Mouse (Mus musculus) skeletal muscle tissue, adult 2 months (tissue): ENCODE measurements around the gene Dnajc19.
A peak's percentile ranks its signal among the peaks of the same experiment; 100 is the strongest.
"Not testable (repeated sequence)": the region's sequence is repeated elsewhere in the genome, so short reads cannot be mapped to it uniquely, and the experiment has no call there.

ENCODE experiments used
- DNase-seq: peaks from one replicate; pipeline ENCODE4 v3.0.0-alpha.2; 2012; ENCODE audit warnings: low read depth, low spot score

Dnajc19 gene

DNA sequence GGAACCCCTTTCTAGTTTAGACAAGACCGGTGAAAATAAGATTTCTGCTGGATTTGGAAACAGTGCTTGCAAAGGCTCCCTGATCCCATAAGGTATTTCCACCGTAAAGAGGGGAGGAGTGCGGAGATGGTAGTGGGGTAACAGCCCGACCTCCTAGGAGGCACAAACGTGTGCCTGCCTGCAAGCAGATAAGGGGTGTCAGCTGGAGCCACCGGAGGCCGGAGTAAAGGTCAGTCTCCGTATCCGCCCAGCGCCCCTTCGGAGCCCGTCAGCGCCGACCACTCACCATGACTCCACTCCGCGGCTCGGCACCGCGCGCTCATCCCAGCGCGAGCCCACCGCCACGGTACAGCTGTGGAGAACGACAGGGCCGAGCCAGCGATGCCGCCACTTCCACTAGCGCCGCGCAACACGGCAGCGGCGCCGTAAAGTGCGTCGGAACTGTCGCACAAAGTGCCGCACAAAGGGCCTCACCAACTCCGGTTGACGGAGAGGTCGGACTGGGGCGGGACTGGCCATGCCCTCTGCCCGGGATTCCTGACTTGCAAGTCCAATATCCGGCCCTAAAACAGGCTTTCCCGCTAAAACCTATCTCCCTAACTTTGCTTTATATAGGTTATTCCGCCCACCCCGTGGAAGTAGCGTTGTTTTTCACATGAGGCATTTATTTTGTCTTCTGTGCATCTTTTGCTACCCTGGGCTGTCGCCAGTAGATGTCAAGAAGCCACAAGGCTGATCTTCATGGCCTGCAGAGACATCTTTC, at the start of gene Dnajc19:
Gene Dnajc19, minus strand, starts transcription at position 422 of the 763 bp plus-strand sequence.
- peak; percentile 93 for DNase-seq

DNA sequence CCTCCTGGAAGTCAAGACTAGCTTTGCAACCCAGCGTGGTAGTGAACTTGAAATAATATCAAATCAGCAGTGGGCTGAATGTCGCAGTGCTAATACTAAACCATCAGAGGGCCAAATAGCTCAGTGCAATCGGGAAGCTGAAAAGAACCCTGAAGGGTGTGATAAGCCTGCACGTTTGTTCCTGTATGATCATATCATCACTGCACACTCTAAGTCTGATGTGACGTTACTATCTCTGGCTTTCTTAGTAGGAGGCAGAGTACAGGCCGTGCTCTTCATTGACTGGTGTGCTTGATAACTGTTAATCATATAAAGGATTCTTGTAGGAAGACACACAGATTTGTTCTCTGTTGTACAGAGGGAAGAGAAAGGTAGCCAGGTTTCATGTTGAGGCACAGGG, 48.8 kb upstream of the Dnajc19 start:
- DNase-seq = no peak

- DNase-seq = no peak
Observed at GRCm38 (mm10) chr3:34121311-34121710, 40.2 kb upstream of the Dnajc19 start.

GRCm38 (mm10) chr3:34120791-34121190, 39.7 kb upstream of the Dnajc19 start:
- no peak for DNase-seq

- no peak for DNase-seq
Observed at GRCm38 (mm10) chr3:34119869-34120268, 38.7 kb upstream of the Dnajc19 start.

DNA sequence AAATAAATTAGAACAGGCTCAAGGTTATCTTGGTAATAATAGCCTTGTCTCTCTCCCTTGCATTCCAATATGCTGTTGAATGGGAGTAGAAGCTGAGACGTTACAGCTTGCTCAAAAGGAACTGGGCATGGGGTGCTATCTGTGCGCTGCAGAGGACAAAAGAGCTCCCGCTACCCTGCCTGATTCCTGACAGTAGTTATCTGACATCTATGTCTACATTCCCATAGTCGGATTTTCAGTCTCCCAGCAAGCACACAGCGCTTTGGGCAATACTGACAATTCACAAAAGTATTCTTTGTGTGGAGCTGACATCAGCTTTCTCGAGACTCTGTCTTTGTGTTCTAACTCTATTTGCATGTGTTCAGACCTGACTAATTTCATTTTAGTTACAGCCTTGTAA, 34.7 kb upstream of the Dnajc19 start:
- no peak for DNase-seq

GRCm38 (mm10) chr3:34111941-34112685, 31.0 kb upstream of the Dnajc19 start:
- no peak for DNase-seq

DNA sequence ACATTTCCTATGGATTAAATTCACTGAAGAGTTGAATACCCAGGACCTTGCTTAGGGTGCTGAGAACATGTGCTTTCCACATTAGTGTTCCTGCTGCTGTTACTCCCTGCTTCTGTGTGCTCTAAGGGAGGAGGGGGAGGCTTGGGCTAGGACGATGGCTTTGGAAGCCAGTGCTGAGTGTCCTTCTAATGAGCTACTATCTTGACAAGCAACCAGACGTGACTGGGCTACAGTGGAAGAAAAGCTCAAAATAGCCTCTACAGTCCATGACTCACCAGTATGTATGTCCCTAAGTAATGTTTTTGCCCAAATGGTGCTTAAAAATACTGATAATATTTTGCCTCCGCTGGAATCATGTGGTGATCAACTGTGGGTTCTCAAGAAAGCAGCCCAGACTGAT, 26.5 kb upstream of the Dnajc19 start:
- DNase-seq = no peak

GRCm38 (mm10) chr3:34106421-34106820, 25.3 kb upstream of the Dnajc19 start:
- DNase-seq = no peak

- no peak for DNase-seq
Observed at GRCm38 (mm10) chr3:34103902-34104672, 23.0 kb upstream of the Dnajc19 start.

DNA sequence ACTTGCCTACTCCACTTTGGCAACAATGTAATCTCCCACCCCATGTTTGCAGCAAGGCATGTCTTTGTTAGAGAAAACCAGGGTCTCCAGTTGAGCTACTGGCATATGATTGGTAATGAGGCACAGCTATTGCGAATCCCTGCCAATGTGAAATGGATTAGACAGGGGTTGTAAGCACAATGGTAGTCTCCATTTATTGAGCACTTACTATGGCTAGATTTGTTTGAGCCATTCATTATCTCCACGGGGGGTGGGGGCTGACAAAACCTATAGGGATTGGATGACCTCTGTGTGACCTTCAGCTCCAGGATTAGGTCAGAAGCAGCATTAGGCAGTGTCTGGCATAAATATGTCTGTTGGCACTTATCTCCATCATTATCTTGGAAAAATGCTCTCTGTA, 21.8 kb upstream of the Dnajc19 start:
- DNase-seq = no peak

DNA sequence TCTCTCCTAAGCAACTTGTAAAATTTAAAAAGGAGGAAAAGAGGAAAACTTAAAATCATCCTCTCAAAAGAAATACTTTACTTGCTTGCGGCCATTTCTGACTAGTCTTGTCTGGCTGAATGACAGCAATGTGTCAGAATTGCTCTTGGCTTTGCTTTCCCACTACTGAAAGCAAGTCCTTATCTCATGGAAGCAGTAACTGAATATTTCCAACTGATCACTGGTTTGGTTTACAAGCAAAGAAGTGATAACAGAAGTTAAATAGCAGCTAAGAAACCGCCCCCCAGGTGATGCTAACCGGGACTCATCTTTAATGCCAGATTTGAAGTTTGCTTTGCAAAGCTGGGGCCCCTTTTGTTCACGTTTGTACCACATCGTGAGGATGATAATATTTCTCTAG, 2.5 kb upstream of the Dnajc19 start:
- DNase-seq = no peak

DNA sequence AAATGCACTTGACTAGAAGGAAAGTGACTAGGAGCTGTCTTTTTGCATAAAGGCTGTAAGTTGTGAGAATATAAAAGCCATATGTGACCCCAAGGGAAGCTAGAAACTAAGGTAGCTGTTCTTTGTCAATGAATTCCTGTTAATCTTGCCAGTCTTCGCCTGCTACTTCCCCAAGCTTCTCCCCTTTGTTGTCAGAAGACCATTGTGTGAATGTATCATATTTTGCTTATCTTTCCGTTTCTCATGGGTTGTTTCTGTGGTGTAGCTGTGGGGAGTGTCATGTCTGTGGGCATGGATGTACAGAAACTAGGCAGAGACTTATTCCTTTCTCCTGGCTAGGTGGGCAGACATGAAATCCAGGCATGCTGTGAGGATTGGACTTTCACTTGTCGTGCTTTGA, 808 bp upstream of the Dnajc19 start:
- DNase-seq = no peak

DNA sequence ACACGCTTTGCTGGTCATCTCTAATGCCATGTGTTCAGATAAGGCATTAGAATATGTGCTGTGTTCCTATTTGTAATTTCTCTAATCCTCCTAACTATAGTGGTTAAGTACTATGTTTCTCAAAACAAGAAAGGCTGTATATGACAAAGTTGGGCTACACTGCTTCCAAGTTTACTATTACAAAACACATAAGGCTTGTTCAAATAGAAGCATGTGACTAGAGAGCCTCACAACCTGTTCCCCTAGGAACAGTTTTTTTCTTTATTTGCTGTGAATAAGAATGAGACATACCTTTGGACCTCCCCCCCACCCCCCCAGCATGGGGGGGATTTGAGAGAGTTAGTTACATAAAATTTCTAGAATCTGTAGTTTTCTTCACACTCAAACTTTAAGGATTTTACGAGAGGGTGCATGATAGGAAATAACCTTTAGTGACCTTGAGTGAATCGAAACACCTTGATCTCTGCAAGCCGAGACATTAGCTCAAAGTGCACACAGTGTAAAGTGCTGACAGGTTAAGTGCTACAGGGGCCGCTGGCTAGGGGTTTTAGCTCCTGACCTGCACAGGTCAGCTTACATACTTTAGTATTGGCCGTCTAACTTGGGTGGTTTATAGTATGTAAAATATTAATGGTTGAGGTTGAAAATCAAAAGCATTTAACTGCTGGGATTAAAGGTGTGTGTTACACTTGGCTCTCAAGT, 4.9 kb downstream of the Dnajc19 start:
- DNase-seq = no peak

GRCm38 (mm10) chr3:34072726-34073125, 8.4 kb downstream of the Dnajc19 start:
- no peak for DNase-seq

DNA sequence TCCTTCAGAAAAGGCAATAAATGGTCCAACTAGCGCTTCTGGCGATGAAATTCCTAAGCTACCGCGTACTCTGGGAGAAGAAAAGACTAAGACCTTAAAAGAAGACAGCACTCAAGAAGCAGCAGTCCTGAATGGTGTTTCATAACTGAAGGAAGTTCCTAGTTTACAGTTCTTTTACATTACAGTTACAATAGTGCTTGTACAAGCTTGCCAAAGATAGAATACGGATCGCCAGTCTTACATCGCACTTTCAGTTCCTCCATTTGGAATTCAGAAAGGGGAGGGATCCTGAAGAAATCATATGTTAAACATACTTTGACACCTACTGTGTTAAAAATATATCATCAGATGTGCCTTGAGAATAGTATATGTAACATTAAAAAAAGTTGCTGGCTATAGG, 12.2 kb downstream of the Dnajc19 start:
- DNase-seq = not testable (repeated sequence)

DNA sequence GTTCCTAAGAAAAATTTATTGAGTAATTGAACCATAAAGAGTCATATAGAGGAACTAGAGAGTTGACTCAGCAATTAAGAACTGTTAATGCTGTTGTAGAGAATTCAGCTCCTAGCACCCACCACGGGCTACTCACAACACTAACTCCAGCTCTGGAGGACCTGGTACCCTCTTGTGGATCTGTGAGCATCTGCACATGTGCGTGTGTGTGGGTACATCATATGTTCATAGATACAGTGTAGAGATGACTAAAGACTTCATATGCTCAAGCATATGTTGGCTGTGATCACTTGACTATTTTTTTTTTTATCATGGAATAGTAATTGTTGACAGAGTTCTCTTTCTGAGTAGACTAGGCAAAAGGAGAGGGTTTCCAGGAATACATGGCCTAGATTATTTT, 18.8 kb downstream of the Dnajc19 start:
- DNase-seq = no peak

GRCm38 (mm10) chr3:34041990-34042389, 39.1 kb downstream of the Dnajc19 start:
- no peak for DNase-seq

GRCm38 (mm10) chr3:34035706-34036105, 45.4 kb downstream of the Dnajc19 start:
- no peak for DNase-seq

GRCm38 (mm10) chr3:34034803-34035202, 46.3 kb downstream of the Dnajc19 start:
- DNase-seq = no peak

GRCm38 (mm10) chr3:34033720-34034364, 47.3 kb downstream of the Dnajc19 start:
- no peak for DNase-seq
